Mouse (Mus musculus) midbrain, embryonic 14.5 days (tissue): ENCODE data around the gene Esp18. TPM values are rescaled to one million over a fixed set of nuclear protein-coding genes. Genes with fewer than 3 reads are reported as not detected.

Experiments used
- ATAC-seq: fragments of 200-750 bp; cut with Nextera tagmentation; 2 replicates; pipeline ENCODE4 v1.8.0; 2017; ENCODE audit warnings: moderate number of reproducible peaks, moderate library complexity; ENCODE audit not compliant: low FRiP score, low TSS enrichment
- DNase-seq: peaks from one replicate; pipeline ENCODE4 v3.0.0-alpha.2; 2015
- H3K27ac ChIP-seq: fragments of 300-500 bp; sonication (generic); replicated peaks from 2 replicates; pipeline ENCODE4 v1.5.1; 2014; ENCODE audit warnings: mild to moderate bottlenecking, low read depth, low read length, moderate library complexity
- H3K27me3 ChIP-seq: fragments of 300-500 bp; sonication (generic); 2 replicates; pipeline ENCODE4 v1.6.1; 2014; ENCODE audit warnings: low read length, control low read depth, mixed read lengths; ENCODE audit not compliant: control insufficient read depth, insufficient read depth
- H3K36me3 ChIP-seq: fragments of 300-500 bp; sonication (generic); 2 replicates; pipeline ENCODE4 v1.6.1; 2014; ENCODE audit warnings: low read length, control low read depth; ENCODE audit not compliant: control insufficient read depth, insufficient read depth
- H3K4me1 ChIP-seq: fragments of 300-500 bp; sonication (generic); 2 replicates; pipeline ENCODE4 v1.6.1; 2014; ENCODE audit warnings: mild to moderate bottlenecking, antibody characterized with exemption, low read length, control low read depth; ENCODE audit not compliant: control insufficient read depth, insufficient read depth
- H3K4me2 ChIP-seq: fragments of 300-500 bp; sonication (generic); 2 replicates; pipeline ENCODE4 v1.6.1; 2014; ENCODE audit warnings: mild to moderate bottlenecking, low read length, moderate library complexity
- H3K4me3 ChIP-seq: fragments of 300-500 bp; sonication (generic); replicated peaks from 2 replicates; pipeline ENCODE4 v1.5.1; 2014; ENCODE audit warnings: low read depth, low read length
- H3K9ac ChIP-seq: fragments of 300-500 bp; sonication (generic); replicated peaks from 2 replicates; pipeline ENCODE4 v1.6.1; 2014; ENCODE audit warnings: mild to moderate bottlenecking, low read length, moderate library complexity
- H3K9me3 ChIP-seq: fragments of 300-500 bp; sonication (generic); 2 replicates; pipeline ENCODE4 v1.6.1; 2016; ENCODE audit warnings: low read length, control low read depth, mixed read lengths; ENCODE audit not compliant: control insufficient read depth
- WGBS: fragments of 180-500 bp; shearing (Covaris S2); extraction: QIAGEN DNeasy Blood & Tissue Kit; methylation state at CpG from one replicate; pipeline ENCODE4 v1.1.7; 2014; 5-methylcytosine and 5-hydroxymethylcytosine counted together
- microRNA-seq: library from miRNA; unstranded; fragments of <30 nt; microRNA quantifications from one replicate; pipeline ENCODE4, GENCODE M21; 2016
- polyA plus RNA-seq: library from polyadenylated mRNA; unstranded; fragments of >200 nt; fragmentation: Nextera tagmentation; extraction: Ambion mirVana; gene quantifications from 2 replicates; pipeline ENCODE4 v1.2.1, GENCODE M21; 2014

Esp18 gene
- not detected in 2 replicates for polyA plus RNA-seq

GRCm38 (mm10) chr17:39406059-39406458, at the start of gene Esp18:
Gene Esp18, plus strand, starts transcription at chr17:39406359.
- no peak within 1 kb of the TSS for H3K4me2 ChIP-seq
- H3K4me1 ChIP-seq = no peaks in the 10 kb centered on the region
- WGBS = 79% methylated on average over 2 of the region's 2 CpGs
- H3K27me3 ChIP-seq = no peaks in the 10 kb centered on the region
- DNase-seq (no peak), ATAC-seq (no peak)
- no peak within 1 kb of the TSS for H3K9ac ChIP-seq
- H3K4me3 ChIP-seq = no peak within 1 kb of the TSS
- no peak within 1 kb of the TSS for H3K27ac ChIP-seq
- no peaks in the 10 kb centered on the region for H3K36me3 ChIP-seq
- H3K9me3 ChIP-seq = no peaks in the 10 kb centered on the region

- H3K9ac ChIP-seq = no peak overlapping the region
- H3K4me3 ChIP-seq = no peak overlapping the region
- no peak overlapping the region for H3K4me2 ChIP-seq
- whole genome bisulfite sequencing = 69% methylated on average over 3 of the region's 3 CpGs
- no peak for DNase-seq
- no peaks in the 10 kb centered on the region for H3K36me3 ChIP-seq
- ATAC-seq = no peak
- H3K27ac ChIP-seq = no peak overlapping the region
- H3K4me1 ChIP-seq = no peaks in the 10 kb centered on the region
- no peaks in the 10 kb centered on the region for H3K27me3 ChIP-seq
- H3K9me3 ChIP-seq = no peaks in the 10 kb centered on the region; the same call in 1 of the 2 replicates
Measured at GRCm38 (mm10) chr17:39363316-39363715, 42.8 kb upstream of the Esp18 start.

Small RNA genes within 50 kb of the gene (microRNA-seq; reads per million reads assigned to microRNA genes)
- gene Gm26429 = not detected

Other genes starting within 250 kb of the Esp18 start
- gene Esp16, start 129.8 kb downstream of the Esp18 start, polyA plus RNA-seq = not detected in 2 replicates
- gene Esp15, start 234.6 kb downstream of the Esp18 start, polyA plus RNA-seq = not detected in 2 replicates